Mouse (Mus musculus) G1E (cell line): Measurements from ENCODE around the gene Zdhhc13. TPM values are rescaled to one million over a fixed set of nuclear protein-coding genes. Genes with fewer than 3 reads are reported as not detected.

Experiments
- ATAC-seq: 2 replicates; pipeline ENCODE4 v1.8.0; 2016; ENCODE audit warnings: mild to moderate bottlenecking; ENCODE audit not compliant: insufficient number of reproducible peaks, poor library complexity, low FRiP score, severe bottlenecking; ENCODE audit errors: extremely low read depth
- DNase-seq: peaks from one replicate; pipeline ENCODE4 v3.0.0; 2012; ENCODE audit warnings: low spot score
- H3K27me3 ChIP-seq: 2 replicates; pipeline ENCODE4 v1.6.1; 2012; ENCODE audit warnings: mild to moderate bottlenecking, low read length, inconsistent platforms; ENCODE audit not compliant: insufficient read depth
- H3K36me3 ChIP-seq: replicated peaks from 2 replicates; pipeline ENCODE3; 2012; ENCODE audit warnings: mild to moderate bottlenecking, inconsistent platforms
- H3K4me1 ChIP-seq: 2 replicates; pipeline ENCODE4 v1.6.1; 2012; ENCODE audit warnings: low read depth, low read length, inconsistent platforms, mixed read lengths; ENCODE audit not compliant: insufficient read depth
- H3K4me3 ChIP-seq: 2 replicates; pipeline ENCODE4 v1.5.1; 2012; ENCODE audit warnings: low read depth, mild to moderate bottlenecking, inconsistent platforms, low read length, moderate library complexity, mixed read lengths
- H3K9me3 ChIP-seq: replicated peaks from 2 replicates; pipeline ENCODE4 v1.6.1; 2012; ENCODE audit warnings: inconsistent platforms
- CTCF ChIP-seq: IDR thresholded peaks from 2 replicates; pipeline ENCODE4 v1.5.1; 2012; ENCODE audit warnings: low read depth, low read length, inconsistent platforms, mixed read lengths
- GATA1 ChIP-seq: IDR thresholded peaks from 2 replicates; pipeline ENCODE4 v1.6.1; 2012; ENCODE audit warnings: borderline replicate concordance, low read length, inconsistent platforms, mixed read lengths
- GATA2 ChIP-seq: IDR thresholded peaks from 2 replicates; pipeline ENCODE4 v1.6.1; 2012; ENCODE audit warnings: low read depth, low read length, inconsistent platforms, borderline replicate concordance
- POLR2AphosphoS5 ChIP-seq: IDR thresholded peaks from 2 replicates; pipeline ENCODE4 v1.6.1; 2012; ENCODE audit warnings: low read depth, low read length, inconsistent platforms; ENCODE audit not compliant: insufficient replicate concordance
- TAL1 ChIP-seq: conservative IDR thresholded peaks from 2 replicates; pipeline ENCODE4 v1.6.1; 2012; ENCODE audit warnings: low read depth, low read length, inconsistent platforms, mixed read lengths
- polyA plus RNA-seq: library from polyadenylated mRNA; stranded (reverse); fragments of >175 nt; gene quantifications from 2 replicates; pipeline ENCODE4 v1.2.3, GENCODE M21; 2012
- total RNA-seq, 2 experiments: library from RNA; stranded (forward) in 1 of 2; stranded (reverse) in 1 of 2; fragments of 200-1000 nt in 1 of 2; fragments of >200 nt in 1 of 2; fragmentation: Nextera tagmentation in 1 of 2; gene quantifications; 2 replicates each; pipeline ENCODE4 v1.2.3; 2014 to 2017

Gene Zdhhc13
- total and polyA plus RNA-seq, 3 experiments, result 6.5 to 37.5 (median 31.0) TPM

DNA sequence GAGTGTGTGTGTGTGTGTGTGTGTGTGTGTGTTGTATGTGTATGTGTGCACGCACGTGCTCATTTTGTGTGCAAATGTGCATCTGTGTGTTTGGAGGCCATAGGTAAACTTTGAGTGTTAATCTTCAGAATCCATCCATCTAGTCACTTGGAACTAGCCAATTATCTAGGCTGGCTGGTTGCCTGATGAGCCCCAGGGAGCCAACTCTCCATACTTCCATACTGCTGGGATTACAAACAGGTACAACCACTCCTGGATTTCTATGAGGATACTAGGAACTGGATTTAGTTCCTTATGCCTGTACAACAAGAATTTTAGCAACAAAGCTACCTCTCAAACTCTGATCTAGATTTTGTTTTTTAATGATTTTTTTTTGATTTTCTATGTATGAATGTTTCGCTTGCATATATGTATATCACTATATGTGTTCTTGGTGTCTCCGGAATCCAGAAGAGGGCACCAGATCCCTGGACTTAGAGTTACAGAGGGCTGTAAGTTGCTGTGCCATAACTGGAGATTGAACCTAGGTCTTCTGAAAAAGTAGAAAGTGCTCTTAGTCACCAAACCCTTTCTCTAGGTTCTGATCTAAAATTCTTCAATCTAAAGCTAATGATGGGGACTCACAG, 32.4 kb upstream of the Zdhhc13 start:
- Histone ChIP-seq H3K27me3 (peaks cover 12% of the 10 kb centered on the region), H3K9me3 (no peaks in the 10 kb centered on the region), H3K4me1 (no peaks in the 10 kb centered on the region), H3K4me3 (no peak overlapping the region), H3K36me3 (no peaks in the 10 kb centered on the region)
- no peak for TF ChIP-seq CTCF
- TF ChIP-seq GATA1, result no peak
- TF ChIP-seq POLR2AphosphoS5, result no peak
- no peak for TF ChIP-seq GATA2
- no peak for TF ChIP-seq TAL1
- no peak for ATAC-seq
- DNase-seq, result no peak

DNA sequence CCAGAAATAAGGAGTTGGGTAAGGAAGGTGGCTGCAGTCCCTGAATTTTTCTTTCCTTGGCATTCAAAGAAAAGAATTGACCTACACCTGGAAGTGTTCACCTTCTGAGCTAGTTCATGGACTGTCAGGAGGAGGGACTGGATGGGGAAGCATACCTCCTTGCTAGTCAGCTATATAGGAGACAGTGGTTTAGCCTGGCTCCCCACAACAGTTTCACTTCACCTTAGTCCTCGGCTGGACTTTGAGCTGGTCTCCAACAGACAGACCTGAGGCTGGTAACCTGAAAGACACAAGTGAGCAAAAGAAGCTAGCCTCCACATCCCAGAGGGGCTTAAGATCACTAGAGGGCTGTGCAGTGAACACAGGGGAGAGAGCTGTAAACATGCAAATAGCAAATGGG, 30.7 kb upstream of the Zdhhc13 start:
- TF ChIP-seq CTCF (no peak), POLR2AphosphoS5 (no peak)
- H3K4me3 ChIP-seq, result no peak overlapping the region
- no peaks in the 10 kb centered on the region for H3K9me3 ChIP-seq
- H3K36me3 ChIP-seq, result no peaks in the 10 kb centered on the region
- H3K27me3 ChIP-seq, result peaks cover 12% of the 10 kb centered on the region
- DNase-seq, result no peak
- ATAC-seq, result no peak
- no peaks in the 10 kb centered on the region for H3K4me1 ChIP-seq

DNA sequence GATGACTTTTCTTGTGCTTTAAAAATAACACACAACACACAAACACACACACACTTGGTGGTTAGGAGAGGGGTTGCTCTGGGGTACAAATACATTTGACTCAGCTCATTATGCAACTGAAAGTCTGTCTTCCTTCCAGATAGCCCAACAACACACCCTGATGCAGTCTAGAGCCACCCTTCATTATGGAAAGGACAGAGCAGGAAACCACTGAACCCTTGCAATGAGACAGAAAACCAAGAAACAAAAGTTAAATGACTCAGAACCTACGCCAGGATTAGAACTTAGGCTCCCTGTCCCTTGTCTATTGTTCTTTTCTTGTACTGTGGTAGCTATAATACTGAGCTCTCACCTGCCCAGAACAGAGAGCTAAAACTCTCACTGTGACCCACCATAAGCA, 28.0 kb upstream of the Zdhhc13 start:
- no peaks in the 10 kb centered on the region for H3K9me3 ChIP-seq
- TF ChIP-seq GATA1 (no peak), TAL1 (no peak), GATA2 (no peak), POLR2AphosphoS5 (no peak), CTCF (no peak)
- H3K4me3 ChIP-seq, result no peak overlapping the region
- H3K27me3 ChIP-seq, result peaks cover 8% of the 10 kb centered on the region; the same call in 1 of the 2 replicates
- ATAC-seq (no peak), DNase-seq (no peak)
- H3K4me1 ChIP-seq, result no peaks in the 10 kb centered on the region
- H3K36me3 ChIP-seq, result no peaks in the 10 kb centered on the region

DNA sequence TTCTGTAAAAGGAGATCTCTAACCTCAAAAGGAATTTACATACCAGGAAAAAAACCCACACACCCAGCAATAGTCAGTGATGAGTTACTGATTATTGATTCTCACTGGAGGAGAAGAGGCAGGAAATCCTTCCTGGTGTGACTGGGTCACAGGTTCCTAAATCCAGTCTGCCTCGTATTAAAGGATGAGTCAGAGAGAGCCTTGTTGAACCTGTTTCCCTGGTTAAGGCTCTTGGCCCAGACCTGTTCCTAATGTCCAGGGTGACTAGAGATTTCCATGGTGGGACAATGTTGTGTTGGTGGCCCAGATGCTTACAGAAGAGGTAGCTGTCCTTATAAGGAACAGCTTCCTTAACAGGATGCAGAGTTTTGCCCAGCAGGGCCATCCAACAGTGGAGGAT, 26.5 kb upstream of the Zdhhc13 start:
- Histone ChIP-seq H3K36me3 (no peaks in the 10 kb centered on the region), H3K9me3 (no peaks in the 10 kb centered on the region), H3K4me3 (no peak overlapping the region), H3K27me3 (peaks cover 8% of the 10 kb centered on the region; the same call in 1 of the 2 replicates), H3K4me1 (no peaks in the 10 kb centered on the region)
- DNase-seq, result no peak
- ATAC-seq, result no peak
- TF ChIP-seq GATA2, result no peak
- no peak for TF ChIP-seq TAL1
- no peak for TF ChIP-seq CTCF
- no peak for TF ChIP-seq GATA1
- TF ChIP-seq POLR2AphosphoS5, result no peak

DNA sequence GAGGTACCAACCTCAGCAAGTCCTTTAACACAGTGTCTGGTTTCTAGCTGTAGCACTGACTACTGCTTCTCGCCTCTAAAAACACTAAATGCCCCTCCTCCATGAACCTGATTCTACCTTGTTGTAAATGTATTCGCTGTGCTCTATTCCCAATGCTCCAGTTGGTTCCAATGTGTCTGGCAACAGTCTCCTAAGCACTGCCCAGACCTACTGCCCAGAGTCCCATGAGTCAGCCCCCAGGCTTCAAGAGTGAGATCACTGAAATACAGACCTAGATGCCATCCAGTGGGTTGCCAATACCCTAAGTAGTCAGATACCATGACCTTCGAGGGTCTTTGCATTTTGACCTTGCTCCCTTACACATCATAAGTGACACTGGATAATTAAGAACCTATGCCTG, 26.1 kb upstream of the Zdhhc13 start:
- no peak for ATAC-seq

DNA sequence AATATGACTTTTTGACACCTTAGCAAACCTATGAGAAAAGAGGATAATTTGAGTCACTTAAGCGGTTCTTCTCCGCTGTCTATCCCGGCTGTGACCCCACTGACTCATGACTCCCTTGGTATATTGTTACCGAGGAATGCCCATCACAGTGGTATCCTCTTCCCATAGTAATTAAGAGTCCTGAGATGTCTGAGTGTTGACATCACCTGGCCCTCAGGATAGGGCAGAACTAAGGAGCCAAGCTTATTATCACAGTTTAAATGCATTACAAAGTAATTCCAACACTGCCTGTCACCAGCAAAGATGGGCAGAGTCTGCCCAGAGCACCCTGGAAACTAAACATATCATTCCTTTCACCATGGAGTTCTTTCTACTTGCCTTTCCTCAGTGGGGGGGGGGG, 22.8 kb upstream of the Zdhhc13 start:
- ATAC-seq, result no peak
- Histone ChIP-seq H3K9me3 (no peaks in the 10 kb centered on the region), H3K4me1 (no peaks in the 10 kb centered on the region), H3K36me3 (no peaks in the 10 kb centered on the region), H3K27me3 (no peaks in the 10 kb centered on the region), H3K4me3 (no peak overlapping the region)
- no peak for TF ChIP-seq GATA1
- TF ChIP-seq TAL1, result no peak
- TF ChIP-seq CTCF, result no peak
- no peak for TF ChIP-seq POLR2AphosphoS5
- no peak for TF ChIP-seq GATA2
- DNase-seq, result no peak

More for the DNA sequence above, 26.1 kb upstream of the Zdhhc13 start:
- no peak overlapping the region for H3K4me3 ChIP-seq
- no peaks in the 10 kb centered on the region for H3K36me3 ChIP-seq
- TF ChIP-seq POLR2AphosphoS5, result no peak
- TF ChIP-seq TAL1, result no peak
- TF ChIP-seq GATA2, result no peak
- no peak for TF ChIP-seq CTCF
- no peak for TF ChIP-seq GATA1
- H3K27me3 ChIP-seq, result peaks cover 8% of the 10 kb centered on the region; the same call in 1 of the 2 replicates
- no peak for DNase-seq
- no peaks in the 10 kb centered on the region for H3K9me3 ChIP-seq
- no peaks in the 10 kb centered on the region for H3K4me1 ChIP-seq

DNA sequence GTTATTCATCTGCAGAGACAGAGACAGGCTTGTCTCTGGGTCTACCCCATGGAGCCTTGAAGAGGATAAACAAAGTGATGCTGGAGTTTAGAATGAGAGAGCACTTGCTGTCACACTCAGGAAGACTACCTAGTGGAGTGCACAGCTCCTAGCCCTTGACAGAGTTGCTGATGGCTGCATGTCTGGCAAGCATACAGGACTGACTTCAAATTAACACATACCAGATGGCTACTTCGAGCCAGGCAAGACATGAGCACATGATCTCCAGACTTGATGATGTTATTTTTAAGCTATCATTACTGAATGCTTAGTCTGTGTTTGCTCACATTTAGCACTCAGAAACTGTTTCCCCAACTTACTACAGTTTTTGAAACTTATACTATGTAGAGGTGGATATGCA, 19.1 kb upstream of the Zdhhc13 start:
- Histone ChIP-seq H3K4me3 (no peak overlapping the region), H3K36me3 (no peaks in the 10 kb centered on the region), H3K27me3 (0 out of 2 replicates have a peak, but pooled peaks cover 2% of the 10 kb centered on the region), H3K4me1 (no peaks in the 10 kb centered on the region), H3K9me3 (no peaks in the 10 kb centered on the region)
- TF ChIP-seq CTCF (no peak), GATA2 (no peak), GATA1 (no peak), POLR2AphosphoS5 (no peak), TAL1 (no peak)
- DNase-seq, result no peak
- no peak for ATAC-seq
